Mouse (Mus musculus) limb, embryonic 11.5 days (tissue): ENCODE results near the gene Stxbp3. TPM values are rescaled to one million over a fixed set of nuclear protein-coding genes. Genes with fewer than 3 reads are reported as not detected.
"Not testable (repeated sequence)": the region's sequence is repeated elsewhere in the genome, so short reads cannot be mapped to it uniquely, and the experiment has no call there.

Experiments used
- ATAC-seq: fragments of 200-750 bp; cut with Nextera tagmentation; 2 replicates; pipeline ENCODE4 v1.8.0; 2017; ENCODE audit warnings: low read depth; ENCODE audit not compliant: insufficient number of reproducible peaks, low FRiP score, low TSS enrichment
- DNase-seq: peaks from one replicate; pipeline ENCODE4 v3.0.0-alpha.2; 2015; ENCODE audit warnings: low spot score
- H3K27ac ChIP-seq: fragments of 300-500 bp; sonication (generic); replicated peaks from 2 replicates; pipeline ENCODE4 v1.5.1; 2014; ENCODE audit warnings: low read depth, mild to moderate bottlenecking, low read length
- H3K27me3 ChIP-seq: fragments of 300-500 bp; sonication (generic); 2 replicates; pipeline ENCODE4 v1.6.1; 2014; ENCODE audit warnings: mild to moderate bottlenecking, low read length, mixed read lengths; ENCODE audit not compliant: control insufficient read depth, insufficient read depth
- H3K36me3 ChIP-seq: fragments of 300-500 bp; sonication (generic); 2 replicates; pipeline ENCODE4 v1.6.1; 2014; ENCODE audit warnings: mild to moderate bottlenecking, low read length, moderate library complexity, mixed read lengths; ENCODE audit not compliant: control insufficient read depth, insufficient read depth
- H3K4me1 ChIP-seq: fragments of 300-500 bp; sonication (generic); 2 replicates; pipeline ENCODE4 v1.6.1; 2014; ENCODE audit warnings: low read length, mixed read lengths; ENCODE audit not compliant: control insufficient read depth, insufficient read depth
- H3K4me2 ChIP-seq: fragments of 300-500 bp; sonication (generic); 2 replicates; pipeline ENCODE4 v1.6.1; 2014; ENCODE audit warnings: low read depth, mild to moderate bottlenecking, moderate library complexity; ENCODE audit not compliant: severe bottlenecking
- H3K4me3 ChIP-seq: fragments of 300-500 bp; sonication (generic); 2 replicates; pipeline ENCODE4 v1.5.1; 2014; ENCODE audit warnings: low read depth, low read length
- H3K9ac ChIP-seq: fragments of 300-500 bp; sonication (generic); 2 replicates; pipeline ENCODE4 v1.6.1; 2014; ENCODE audit warnings: mild to moderate bottlenecking, low read length
- H3K9me3 ChIP-seq: fragments of 300-500 bp; sonication (generic); 2 replicates; pipeline ENCODE4 v1.6.1; 2016; ENCODE audit warnings: low read length; ENCODE audit not compliant: control insufficient read depth
- WGBS: fragments of 180-500 bp; shearing (Covaris S2); extraction: QIAGEN DNeasy Blood & Tissue Kit; methylation state at CpG from one replicate; pipeline ENCODE4 v1.1.7; 2014; 5-methylcytosine and 5-hydroxymethylcytosine counted together
- polyA plus RNA-seq: library from polyadenylated mRNA; unstranded; fragments of >200 nt; fragmentation: Nextera tagmentation; extraction: Ambion mirVana; gene quantifications from 2 replicates; pipeline ENCODE4 v1.2.1, GENCODE M21; 2014

Stxbp3 gene
- polyA plus RNA-seq, 1 experiment from 2014 or later, result 27.0 TPM

DNA sequence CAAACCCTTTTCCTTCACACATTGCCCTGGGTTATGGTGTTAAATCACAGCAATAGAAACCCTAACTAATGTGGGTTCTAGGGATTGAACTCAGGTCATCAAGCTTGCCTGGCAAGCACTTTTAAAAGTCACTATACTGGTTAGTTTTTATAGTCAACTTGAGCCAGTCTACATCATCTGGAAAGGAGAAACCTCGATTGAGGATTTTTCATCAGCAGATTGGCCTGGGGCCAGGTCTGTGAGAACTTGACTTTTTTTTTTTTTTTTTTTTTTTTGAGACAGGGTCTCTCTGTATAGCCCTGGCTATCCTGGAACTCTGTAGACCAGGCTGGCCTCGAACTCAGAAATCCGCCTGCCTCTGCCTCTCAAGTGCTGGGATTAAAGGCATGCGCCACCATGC lies 22.0 kb upstream of the Stxbp3 start:
- WGBS, result 95% methylated on average over 4 of the region's 4 CpGs
- H3K4me2 ChIP-seq, H3K27ac ChIP-seq, H3K9me3 ChIP-seq, H3K27me3 ChIP-seq, H3K4me1 ChIP-seq, H3K9ac ChIP-seq, H3K4me3 ChIP-seq, ATAC-seq, DNase-seq, H3K36me3 ChIP-seq: not testable (repeated sequence)

DNA sequence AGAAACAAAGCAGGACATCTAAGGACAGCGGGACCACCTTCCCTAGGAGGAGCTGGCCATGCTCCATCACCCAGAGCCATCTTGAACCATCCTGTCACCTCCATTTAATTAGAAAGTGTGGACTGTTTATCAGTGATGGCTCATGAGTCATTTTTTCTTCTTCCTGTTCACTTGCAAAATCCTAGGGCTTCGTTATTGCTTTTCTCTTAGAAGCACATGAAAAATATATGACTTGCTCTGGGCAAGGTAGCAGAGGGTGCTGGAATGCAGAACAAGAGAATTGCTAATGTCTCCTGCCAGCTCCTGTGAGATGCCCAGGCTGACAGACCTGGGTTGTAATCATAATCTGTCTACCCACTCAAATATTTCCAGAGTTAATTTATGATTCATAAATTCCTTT lies 20.5 kb upstream of the Stxbp3 start:
- H3K4me3 ChIP-seq, result no peak overlapping the region
- no peaks in the 10 kb centered on the region for H3K27me3 ChIP-seq
- H3K36me3 ChIP-seq, result no peaks in the 10 kb centered on the region
- DNase-seq, result no peak
- H3K9me3 ChIP-seq, result no peaks in the 10 kb centered on the region
- 81% methylated on average over 2 of the region's 2 CpGs for WGBS
- 0 out of 2 replicates have a peak, but pooled peaks cover 2% of the 10 kb centered on the region for H3K4me1 ChIP-seq
- no peak overlapping the region for H3K4me2 ChIP-seq
- ATAC-seq, result no peak
- H3K27ac ChIP-seq, result no peak overlapping the region
- no peak overlapping the region for H3K9ac ChIP-seq

DNA sequence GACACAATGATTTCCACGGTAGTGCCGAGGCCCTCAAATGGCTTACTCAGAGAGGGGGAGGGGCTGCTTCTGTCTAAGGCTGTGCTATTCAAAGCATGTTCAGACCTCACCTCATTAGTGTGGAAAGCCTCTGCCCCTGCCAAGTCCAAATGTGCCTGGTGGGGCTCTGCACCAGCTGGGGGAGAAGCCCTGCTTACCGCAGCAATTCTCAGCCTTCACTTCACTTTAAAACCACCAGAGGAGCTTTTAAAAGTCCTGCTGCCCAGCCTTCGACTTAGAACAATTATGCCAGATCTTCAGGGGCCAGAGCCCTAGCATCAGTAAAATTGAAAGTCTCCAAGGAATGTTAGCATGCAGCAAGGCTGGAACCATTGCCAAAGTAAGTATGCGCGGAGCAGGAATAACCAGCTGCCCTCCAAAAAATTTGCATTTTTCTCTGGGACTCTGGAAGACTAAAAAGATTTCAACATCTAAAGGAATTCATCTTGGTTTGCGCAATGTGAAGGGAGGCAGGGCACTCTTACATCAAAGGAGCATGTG lies 18.0 kb upstream of the Stxbp3 start:
- H3K4me3 ChIP-seq, result no peak overlapping the region
- peak; percentile 70 for DNase-seq
- H3K36me3 ChIP-seq, result no peaks in the 10 kb centered on the region
- H3K4me2 ChIP-seq, result no peak overlapping the region
- H3K9ac ChIP-seq, result no peak overlapping the region
- 0 out of 2 replicates have a peak, but pooled peaks cover 2% of the 10 kb centered on the region for H3K4me1 ChIP-seq
- no peak overlapping the region for H3K27ac ChIP-seq
- WGBS, result 34% methylated on average over 7 of the region's 7 CpGs
- H3K27me3 ChIP-seq, result no peaks in the 10 kb centered on the region
- no peaks in the 10 kb centered on the region for H3K9me3 ChIP-seq
- ATAC-seq, result peak; percentile 82; the same call in 1 of the 2 replicates

DNA sequence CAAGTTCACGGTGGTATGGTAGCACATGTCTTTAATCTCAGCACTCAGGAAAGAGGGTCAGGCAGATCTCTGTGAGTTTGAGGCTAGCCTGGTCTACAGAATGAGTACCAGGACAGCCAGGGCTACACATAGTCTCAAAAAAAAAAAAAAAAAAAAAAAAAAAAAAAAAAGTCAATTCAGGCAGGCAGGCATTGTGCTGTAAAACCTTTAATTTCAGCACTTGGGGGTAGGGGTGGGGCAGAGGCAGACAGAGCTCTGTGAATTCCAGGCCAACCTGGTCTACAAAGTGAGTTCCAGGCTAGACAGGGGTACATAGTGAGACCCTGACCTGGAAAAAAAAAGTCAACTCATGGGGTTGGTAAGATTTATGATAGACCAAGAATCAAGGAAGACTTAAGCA lies 17.4 kb upstream of the Stxbp3 start:
- ATAC-seq, result 0 out of 2 replicates have a peak, but pooled peaks have one; percentile 14
- Histone ChIP-seq H3K4me2 (no peak overlapping the region), H3K9ac (no peak overlapping the region), H3K27ac (no peak overlapping the region), H3K36me3 (no peaks in the 10 kb centered on the region), H3K27me3 (no peaks in the 10 kb centered on the region), H3K4me1 (0 out of 2 replicates have a peak, but pooled peaks cover 2% of the 10 kb centered on the region), H3K9me3 (no peaks in the 10 kb centered on the region), H3K4me3 (no peak overlapping the region)
- whole genome bisulfite sequencing, result 76% methylated on average over 1 of the region's 1 CpGs
- DNase-seq, result no peak

DNA sequence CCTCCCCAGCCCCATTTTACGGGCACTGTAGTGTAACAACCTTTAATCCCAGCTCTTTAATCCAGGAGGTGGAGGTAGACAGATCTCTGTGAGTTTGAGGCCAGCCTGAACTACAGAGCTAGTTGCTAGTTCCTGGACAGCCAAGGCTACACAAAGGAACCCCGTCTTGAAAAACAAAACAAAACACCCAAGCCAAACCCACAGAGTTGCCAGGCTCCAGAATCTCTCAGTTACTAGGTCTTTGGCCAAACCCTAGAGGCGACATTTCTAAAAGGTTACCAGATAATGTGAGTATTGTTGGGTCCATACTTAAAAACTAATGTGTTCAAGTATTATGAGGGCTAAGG lies 16.8 kb upstream of the Stxbp3 start:
- H3K4me3 ChIP-seq, result no peak overlapping the region
- H3K4me1 ChIP-seq, result 0 out of 2 replicates have a peak, but pooled peaks cover 2% of the 10 kb centered on the region
- 29% methylated on average over 3 of the region's 3 CpGs for WGBS
- ATAC-seq (no peak), DNase-seq (no peak)
- no peaks in the 10 kb centered on the region for H3K36me3 ChIP-seq
- H3K27me3 ChIP-seq, result no peaks in the 10 kb centered on the region
- no peak overlapping the region for H3K4me2 ChIP-seq
- H3K27ac ChIP-seq, result no peak overlapping the region
- H3K9ac ChIP-seq, result no peak overlapping the region
- no peaks in the 10 kb centered on the region for H3K9me3 ChIP-seq

DNA sequence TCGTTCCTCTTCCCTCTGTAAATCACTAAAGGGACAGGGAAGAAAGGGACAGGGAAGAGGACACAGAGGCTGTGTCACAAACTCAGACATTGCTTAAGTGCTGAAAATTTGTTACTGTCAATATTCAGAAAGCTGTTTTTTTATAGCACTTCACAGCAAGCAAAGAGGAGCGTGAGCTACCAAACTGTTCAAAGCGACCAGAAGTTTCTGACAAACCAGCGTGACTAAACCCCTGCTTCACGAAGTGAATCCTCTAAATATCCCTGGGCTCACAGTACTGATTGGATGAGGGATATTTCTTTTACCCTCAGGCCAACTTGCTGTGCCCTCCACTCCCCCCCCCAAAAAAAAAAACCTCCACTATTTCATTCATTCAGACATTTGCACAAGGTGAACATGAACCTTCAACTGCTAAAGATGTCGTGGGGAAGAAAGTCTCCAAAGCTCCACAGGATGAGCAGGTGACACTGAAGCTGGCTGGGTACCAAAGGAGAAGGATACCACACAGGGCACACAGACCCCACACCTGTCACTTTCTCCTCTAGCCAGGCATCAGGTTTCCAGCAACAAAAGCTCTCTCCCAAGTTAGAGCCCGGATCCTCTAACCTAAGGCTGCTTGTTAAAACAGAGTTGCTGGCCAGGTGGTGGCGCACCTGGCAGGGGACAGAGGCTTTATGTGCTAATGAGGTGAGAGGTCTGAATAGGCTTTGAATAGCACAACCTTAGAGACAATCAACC lies 16.2 kb upstream of the Stxbp3 start:
- WGBS, result 51% methylated on average over 8 of the region's 8 CpGs
- H3K4me2 ChIP-seq, result no peak overlapping the region
- no peak overlapping the region for H3K27ac ChIP-seq
- H3K4me1 ChIP-seq, result 0 out of 2 replicates have a peak, but pooled peaks cover 2% of the 10 kb centered on the region
- ATAC-seq, result no peak
- DNase-seq, result peak; percentile 67
- H3K27me3 ChIP-seq, result no peaks in the 10 kb centered on the region
- no peak overlapping the region for H3K4me3 ChIP-seq
- H3K36me3 ChIP-seq, result no peaks in the 10 kb centered on the region
- H3K9ac ChIP-seq, result no peak overlapping the region
- H3K9me3 ChIP-seq, result no peaks in the 10 kb centered on the region

DNA sequence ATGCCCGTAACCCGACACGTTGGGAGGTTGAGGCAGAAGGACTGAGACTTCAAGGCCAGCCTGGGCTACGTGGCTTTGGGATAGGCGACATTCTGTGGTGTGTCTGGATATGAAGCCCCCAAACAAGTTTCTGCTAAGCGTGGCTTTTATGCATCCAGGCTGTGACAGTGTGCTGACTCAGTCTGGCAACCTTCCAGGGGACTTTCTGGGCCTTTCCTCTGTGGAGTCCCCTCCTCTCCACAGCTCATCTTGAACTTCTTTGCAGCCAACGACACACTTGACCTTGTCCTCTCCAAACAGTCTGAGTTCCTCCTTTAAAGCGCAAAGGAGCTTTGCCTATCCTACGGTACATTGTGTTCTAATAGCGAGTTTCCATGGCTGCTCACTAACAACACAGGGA lies 15.5 kb upstream of the Stxbp3 start:
- ATAC-seq, result no peak
- no peak overlapping the region for H3K4me2 ChIP-seq
- no peak for DNase-seq
- H3K9ac ChIP-seq, result no peak overlapping the region
- H3K4me1 ChIP-seq, result 0 out of 2 replicates have a peak, but pooled peaks cover 2% of the 10 kb centered on the region
- no peaks in the 10 kb centered on the region for H3K9me3 ChIP-seq
- WGBS, result 81% methylated on average over 10 of the region's 10 CpGs
- no peaks in the 10 kb centered on the region for H3K27me3 ChIP-seq
- H3K36me3 ChIP-seq, result no peaks in the 10 kb centered on the region
- H3K27ac ChIP-seq, result no peak overlapping the region
- H3K4me3 ChIP-seq, result no peak overlapping the region

DNA sequence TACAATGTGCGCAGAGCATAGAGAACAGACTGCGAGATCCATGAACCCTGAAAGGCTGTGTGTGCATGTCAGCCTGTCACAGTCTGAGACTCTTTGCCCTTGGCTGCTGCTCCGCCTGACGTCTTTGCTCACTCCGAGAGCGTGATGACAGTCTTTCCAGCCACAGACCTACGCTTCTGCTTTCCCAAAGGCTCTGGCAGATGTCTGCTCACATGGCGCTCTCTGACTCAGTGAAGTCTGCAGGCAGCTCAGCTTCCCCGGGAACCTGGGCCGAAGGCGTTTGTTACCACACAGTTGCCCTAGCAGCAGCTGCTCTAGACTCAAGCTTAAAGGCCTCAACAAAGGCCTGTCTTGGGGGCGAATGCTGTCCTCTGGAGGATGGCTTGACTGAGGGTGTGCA lies 15.0 kb upstream of the Stxbp3 start:
- no peak overlapping the region for H3K27ac ChIP-seq
- ATAC-seq (no peak), DNase-seq (no peak)
- no peak overlapping the region for H3K4me2 ChIP-seq
- H3K4me1 ChIP-seq, result 0 out of 2 replicates have a peak, but pooled peaks cover 2% of the 10 kb centered on the region
- H3K27me3 ChIP-seq, result no peaks in the 10 kb centered on the region
- no peak overlapping the region for H3K9ac ChIP-seq
- WGBS, result 65% methylated on average over 12 of the region's 12 CpGs
- H3K4me3 ChIP-seq, result no peak overlapping the region
- no peaks in the 10 kb centered on the region for H3K9me3 ChIP-seq
- H3K36me3 ChIP-seq, result no peaks in the 10 kb centered on the region
